Mouse (Mus musculus) heart, postnatal 14 days (tissue): ENCODE measurements at regions not wholly inside any gene's neighbourhood (a gene's known extent, or its start where the extent isn't known, plus 50 kb on each side); places are given as distances from the start of the nearest gene placed in this dataset.
A peak's percentile ranks its signal among the peaks of the same experiment; 100 is the strongest.

Source experiments
- DNase-seq, 2 experiments: peaks; one replicate each; pipeline ENCODE4 v3.0.0; 2021 to 2022
- intact Hi-C: fragments of 180-260 bp; cut with DNase I; formaldehyde crosslinking; loops from one replicate; pipeline ENCODE4 v1.15.1; 2025

- intact Hi-C loops, result no loop called here
- DNase-seq, result no peak
Measured at GRCm38 (mm10) chr4:95376386-95376785, 180.9 kb upstream of the Fggy start.

GRCm38 (mm10) chr4:95377222-95378134 is 179.8 kb upstream of the Fggy start:
- DNase-seq, result peak in 1 of 2 experiments; percentile 16
- intact Hi-C loops, result no loop called here

- intact Hi-C loops, result no loop called here
- DNase-seq, result peak; percentile 28 to 38
Measured at GRCm38 (mm10) chr4:95378645-95379044, 178.7 kb upstream of the Fggy start.

- DNase-seq, result no peak
- intact Hi-C loops, result loop anchor here (10.0 kb wide), 1 partner anchor 329 kb away; the partner anchor contains the start of gene Jun
Measured at GRCm38 (mm10) chr4:95383216-95383892, 174.0 kb upstream of the Fggy start.

GRCm38 (mm10) chr4:95385552-95385951 is 171.8 kb upstream of the Fggy start:
- DNase-seq, result peak in 1 of 2 experiments; percentile 10
- intact Hi-C loops, result loop anchor here (10.0 kb wide), 1 partner anchor 331 kb away; the partner anchor contains the start of gene Jun

GRCm38 (mm10) chr4:95386021-95386420 is 171.3 kb upstream of the Fggy start:
- intact Hi-C loops, result loop anchor here (10.0 kb wide), 1 partner anchor 331 kb away; the partner anchor contains the start of gene Jun
- DNase-seq, result no peak

GRCm38 (mm10) chr4:95388556-95388955 is 168.8 kb upstream of the Fggy start:
- peak in 1 of 2 experiments; percentile 17 for DNase-seq

GRCm38 (mm10) chr4:95389647-95390046 is 167.7 kb upstream of the Fggy start:
- DNase-seq, result peak; percentile 22 to 36
- intact Hi-C loops, result loop anchor here (10.0 kb wide), 1 partner anchor 335 kb away; the partner anchor contains the start of gene Jun

More at GRCm38 (mm10) chr4:95388556-95388955, 168.8 kb upstream of the Fggy start:
- intact Hi-C loops, result loop anchor here (10.0 kb wide), 1 partner anchor 334 kb away; the partner anchor contains the start of gene Jun

- intact Hi-C loops, result no loop called here
- no peak for DNase-seq
Measured at GRCm38 (mm10) chr4:95390549-95390948, 166.8 kb upstream of the Fggy start.

GRCm38 (mm10) chr4:95395746-95396145 is 161.6 kb upstream of the Fggy start:
- intact Hi-C loops, result no loop called here
- DNase-seq, result no peak

- no peak for DNase-seq
- intact Hi-C loops, result no loop called here
Measured at GRCm38 (mm10) chr4:95398301-95398700, 159.0 kb upstream of the Fggy start.

GRCm38 (mm10) chr4:95402273-95402672 is 155.0 kb upstream of the Fggy start:
- no peak for DNase-seq
- intact Hi-C loops, result no loop called here

- no peak for DNase-seq
- intact Hi-C loops, result no loop called here
Measured at GRCm38 (mm10) chr4:95417075-95417474, 140.2 kb upstream of the Fggy start.

GRCm38 (mm10) chr4:95426563-95426962 is 130.7 kb upstream of the Fggy start:
- intact Hi-C loops, result no loop called here
- DNase-seq, result no peak

GRCm38 (mm10) chr4:95434543-95434942 is 122.8 kb upstream of the Fggy start:
- no peak for DNase-seq
- intact Hi-C loops, result no loop called here

- DNase-seq, result no peak
- intact Hi-C loops, result no loop called here
Measured at GRCm38 (mm10) chr4:95435080-95435479, 122.2 kb upstream of the Fggy start.

GRCm38 (mm10) chr4:95439834-95440233 is 117.5 kb upstream of the Fggy start:
- DNase-seq, result no peak
- intact Hi-C loops, result no loop called here

GRCm38 (mm10) chr4:95443854-95444811 is 113.2 kb upstream of the Fggy start:
- intact Hi-C loops, result no loop called here
- no peak for DNase-seq

GRCm38 (mm10) chr4:95450286-95450685 is 107.0 kb upstream of the Fggy start:
- no peak for DNase-seq
- intact Hi-C loops, result no loop called here

GRCm38 (mm10) chr4:95451831-95452230 is 105.5 kb upstream of the Fggy start:
- intact Hi-C loops, result no loop called here
- DNase-seq, result no peak
